Mouse (Mus musculus): Measurements from ENCODE around the gene Mis18a. TPM values are rescaled to one million over a fixed set of nuclear protein-coding genes. Genes with fewer than 3 reads are reported as not detected.

The Mis18a gene
- polyA plus RNA-seq, 1 experiment from 2014 or later: 113 TPM

- WGBS: 83% methylated on average over 9 of the region's 9 CpGs
- DNase-seq (ENCODE audit: extremely low spot score, low spot score): no peak
- H3K4me1 ChIP-seq: peaks cover 14% of the 10 kb centered on the region
These were observed 30.9 kb downstream of the Mis18a start for GRCm38 (mm10) chr16:90696306-90696705.

GRCm38 (mm10) chr16:90695121-90695520, 32.1 kb downstream of the Mis18a start:
- Histone ChIP-seq H3K4me3 (no peak overlapping the region), H3K27ac (no peak overlapping the region), H3K27me3 (ENCODE audit: poor library complexity, severe bottlenecking) (no peaks in the 10 kb centered on the region), H3K36me3 (replicated peaks) (no peaks in the 10 kb centered on the region), H3K9me3 (no peaks in the 10 kb centered on the region), H3K4me1 (peaks cover 14% of the 10 kb centered on the region)
- 86% methylated on average over 10 of the region's 10 CpGs for WGBS
- DNase-seq (ENCODE audit: extremely low spot score, low spot score): no peak

More at GRCm38 (mm10) chr16:90696306-90696705, 30.9 kb downstream of the Mis18a start:
- H3K27me3 ChIP-seq (ENCODE audit: poor library complexity, severe bottlenecking): no peaks in the 10 kb centered on the region
- H3K27ac ChIP-seq: peak overlapping the region; percentile 56
- H3K4me3 ChIP-seq: no peak overlapping the region
- H3K36me3 ChIP-seq (replicated peaks): no peaks in the 10 kb centered on the region
- H3K9me3 ChIP-seq: no peaks in the 10 kb centered on the region

GRCm38 (mm10) chr16:90694719-90695118, 32.5 kb downstream of the Mis18a start:
- Histone ChIP-seq H3K4me3 (no peak overlapping the region), H3K27ac (no peak overlapping the region), H3K9me3 (no peaks in the 10 kb centered on the region), H3K36me3 (replicated peaks) (no peaks in the 10 kb centered on the region), H3K4me1 (peaks cover 14% of the 10 kb centered on the region), H3K27me3 (ENCODE audit: poor library complexity, severe bottlenecking) (no peaks in the 10 kb centered on the region)
- DNase-seq (ENCODE audit: extremely low spot score, low spot score): no peak
- 65% methylated on average over 9 of the region's 9 CpGs for WGBS

GRCm38 (mm10) chr16:90693625-90694024, 33.6 kb downstream of the Mis18a start:
- H3K4me3 ChIP-seq: no peak overlapping the region
- no peaks in the 10 kb centered on the region for H3K9me3 ChIP-seq
- no peak for DNase-seq (ENCODE audit: extremely low spot score, low spot score)
- 93% methylated on average over 5 of the region's 5 CpGs for WGBS
- peaks cover 14% of the 10 kb centered on the region for H3K4me1 ChIP-seq
- H3K27ac ChIP-seq: no peak overlapping the region
- H3K27me3 ChIP-seq (ENCODE audit: poor library complexity, severe bottlenecking): no peaks in the 10 kb centered on the region
- no peaks in the 10 kb centered on the region for H3K36me3 ChIP-seq (replicated peaks)

GRCm38 (mm10) chr16:90692704-90693385, 34.4 kb downstream of the Mis18a start:
- Histone ChIP-seq H3K36me3 (replicated peaks) (no peaks in the 10 kb centered on the region), H3K4me1 (peaks cover 14% of the 10 kb centered on the region), H3K27ac (0 out of 2 replicates have a peak overlapping the region, but pooled peaks have one; percentile 21), H3K9me3 (no peaks in the 10 kb centered on the region), H3K27me3 (ENCODE audit: poor library complexity, severe bottlenecking) (no peaks in the 10 kb centered on the region), H3K4me3 (no peak overlapping the region)
- whole genome bisulfite sequencing: 81% methylated on average over 15 of the region's 15 CpGs
- no peak for DNase-seq (ENCODE audit: extremely low spot score, low spot score)

- WGBS: 87% methylated on average over 12 of the region's 12 CpGs
- H3K36me3 ChIP-seq (replicated peaks): no peaks in the 10 kb centered on the region
- peaks cover 13% of the 10 kb centered on the region for H3K4me1 ChIP-seq
- H3K27me3 ChIP-seq (ENCODE audit: poor library complexity, severe bottlenecking): no peaks in the 10 kb centered on the region
- no peak overlapping the region for H3K4me3 ChIP-seq
- DNase-seq (ENCODE audit: extremely low spot score, low spot score): no peak
- H3K27ac ChIP-seq: no peak overlapping the region
- no peaks in the 10 kb centered on the region for H3K9me3 ChIP-seq
These were observed 39.4 kb downstream of the Mis18a start for GRCm38 (mm10) chr16:90687687-90688263.

- 64% methylated on average over 5 of the region's 5 CpGs for WGBS
- no peak for DNase-seq (ENCODE audit: extremely low spot score, low spot score)
- no peak overlapping the region for H3K4me3 ChIP-seq
- 0 out of 2 replicates have a peak overlapping the region, but pooled peaks have one; percentile 48 for H3K27ac ChIP-seq
- H3K4me1 ChIP-seq: peaks cover 10% of the 10 kb centered on the region
- no peaks in the 10 kb centered on the region for H3K27me3 ChIP-seq (ENCODE audit: poor library complexity, severe bottlenecking)
- H3K36me3 ChIP-seq (replicated peaks): no peaks in the 10 kb centered on the region
- no peaks in the 10 kb centered on the region for H3K9me3 ChIP-seq
These were observed 40.2 kb downstream of the Mis18a start for GRCm38 (mm10) chr16:90687011-90687410.

GRCm38 (mm10) chr16:90684092-90684491, 43.1 kb downstream of the Mis18a start:
- no peak overlapping the region for H3K4me3 ChIP-seq
- DNase-seq (ENCODE audit: extremely low spot score, low spot score): no peak
- no peak overlapping the region for H3K27ac ChIP-seq
- H3K9me3 ChIP-seq: peaks cover under 1% of the 10 kb centered on the region; the same call in 1 of the 2 replicates
- no peaks in the 10 kb centered on the region for H3K36me3 ChIP-seq (replicated peaks)
- no peaks in the 10 kb centered on the region for H3K27me3 ChIP-seq (ENCODE audit: poor library complexity, severe bottlenecking)
- 76% methylated on average over 5 of the region's 5 CpGs for WGBS
- H3K4me1 ChIP-seq: peaks cover 10% of the 10 kb centered on the region

- Histone ChIP-seq H3K27ac (no peak overlapping the region), H3K4me3 (no peak overlapping the region), H3K4me1 (no peaks in the 10 kb centered on the region), H3K36me3 (replicated peaks) (no peaks in the 10 kb centered on the region), H3K27me3 (ENCODE audit: poor library complexity, severe bottlenecking) (no peaks in the 10 kb centered on the region), H3K9me3 (peaks cover 5% of the 10 kb centered on the region)
- WGBS: 89% methylated on average over 16 of the region's 16 CpGs
- no peak for DNase-seq (ENCODE audit: extremely low spot score, low spot score)
These were observed 47.2 kb downstream of the Mis18a start for GRCm38 (mm10) chr16:90679984-90680383.

- Histone ChIP-seq H3K4me3 (no peak overlapping the region), H3K4me1 (no peaks in the 10 kb centered on the region), H3K36me3 (replicated peaks) (no peaks in the 10 kb centered on the region), H3K27ac (no peak overlapping the region), H3K27me3 (ENCODE audit: poor library complexity, severe bottlenecking) (no peaks in the 10 kb centered on the region), H3K9me3 (peaks cover 8% of the 10 kb centered on the region)
- DNase-seq (ENCODE audit: extremely low spot score, low spot score): no peak
- WGBS: 88% methylated on average over 3 of the region's 3 CpGs
These were observed 48.4 kb downstream of the Mis18a start for GRCm38 (mm10) chr16:90678820-90679219.

GRCm38 (mm10) chr16:90676920-90677574, 50.2 kb downstream of the Mis18a start:
- Histone ChIP-seq H3K36me3 (replicated peaks) (no peaks in the 10 kb centered on the region), H3K27ac (no peak overlapping the region), H3K4me3 (no peak overlapping the region), H3K27me3 (ENCODE audit: poor library complexity, severe bottlenecking) (no peaks in the 10 kb centered on the region), H3K4me1 (no peaks in the 10 kb centered on the region), H3K9me3 (peaks cover 8% of the 10 kb centered on the region)
- 90% methylated on average over 20 of the region's 20 CpGs for WGBS
- no peak for DNase-seq (ENCODE audit: extremely low spot score, low spot score)

GRCm38 (mm10) chr16:90674651-90675050, 52.6 kb downstream of the Mis18a start:
- Histone ChIP-seq H3K27ac (no peak overlapping the region), H3K4me1 (no peaks in the 10 kb centered on the region), H3K9me3 (peaks cover 8% of the 10 kb centered on the region), H3K27me3 (ENCODE audit: poor library complexity, severe bottlenecking) (no peaks in the 10 kb centered on the region), H3K4me3 (no peak overlapping the region), H3K36me3 (replicated peaks) (no peaks in the 10 kb centered on the region)
- WGBS: 94% methylated on average over 6 of the region's 6 CpGs
- DNase-seq (ENCODE audit: extremely low spot score, low spot score): no peak
